Mouse (Mus musculus) heart, adult 2 months (tissue): ENCODE data around the gene Nploc4. TPM values are rescaled to one million over a fixed set of nuclear protein-coding genes. Genes with fewer than 3 reads are reported as not detected.

Experiments
- DNase-seq, 2 experiments: peaks; one replicate each; pipeline ENCODE4 v3.0.0; 2021
- H3K27ac ChIP-seq: fragments of 200-600 bp; 2 replicates; pipeline ENCODE4 v1.8.1; 2022
- H3K27me3 ChIP-seq: fragments of 200-500 bp; 2 replicates; pipeline ENCODE4 v1.6.1; 2012; ENCODE audit warnings: mild to moderate bottlenecking, low read length, inconsistent platforms, mixed read lengths; ENCODE audit not compliant: control insufficient read depth, insufficient read depth
- H3K36me3 ChIP-seq: fragments of 200-500 bp; 2 replicates; pipeline ENCODE4 v1.6.1; 2012; ENCODE audit warnings: low read length, inconsistent platforms; ENCODE audit not compliant: control insufficient read depth, insufficient read depth
- H3K4me1 ChIP-seq: fragments of 200-500 bp; 2 replicates; pipeline ENCODE4 v1.6.1; 2011; ENCODE audit warnings: low read length; ENCODE audit not compliant: control insufficient read depth, insufficient read depth
- H3K4me3 ChIP-seq: fragments of 200-600 bp; 2 replicates; pipeline ENCODE4 v1.8.1; 2022
- H3K79me2 ChIP-seq: fragments of 200-500 bp; replicated peaks from 2 replicates; pipeline ENCODE4 v1.6.1; 2012; ENCODE audit warnings: mild to moderate bottlenecking, inconsistent platforms, low read length, moderate library complexity, mixed read lengths; ENCODE audit not compliant: control insufficient read depth, insufficient read depth
- H3K9ac ChIP-seq: fragments of 200-500 bp; 2 replicates; pipeline ENCODE4 v1.6.1; 2012; ENCODE audit warnings: low read depth, mild to moderate bottlenecking, control low read depth, inconsistent platforms, low read length, mixed read lengths
- CTCF ChIP-seq: fragments of 200-600 bp; IDR thresholded peaks from 2 replicates; pipeline ENCODE4 v1.8.1; 2022; ENCODE audit warnings: antibody characterized with exemption, mild to moderate bottlenecking, moderate library complexity
- EP300 ChIP-seq: fragments of 200-500 bp; IDR thresholded peaks from 2 replicates; pipeline ENCODE4 v1.6.1; 2011; ENCODE audit warnings: low read depth, low read length, control low read depth; ENCODE audit not compliant: insufficient read depth
- POLR2A ChIP-seq: fragments of 200-500 bp; IDR thresholded peaks from 2 replicates; pipeline ENCODE4 v1.6.1; 2011; ENCODE audit warnings: mild to moderate bottlenecking, low read depth, low read length, control low read depth; ENCODE audit not compliant: insufficient read depth
- WGBS: fragments of 180-500 bp; shearing (Covaris S2); methylation state at CpG from one replicate; pipeline ENCODE4 v1.1.7; 2018; 5-methylcytosine and 5-hydroxymethylcytosine counted together
- intact Hi-C: fragments of 180-260 bp; cut with DNase I; formaldehyde crosslinking; loops from one replicate; pipeline ENCODE4 v1.15.1; 2025
- polyA plus RNA-seq: library from polyadenylated mRNA; depleted of rRNA; stranded (reverse); fragments of >200 nt; gene quantifications from 2 replicates; pipeline ENCODE4 v1.2.3, GENCODE M21; 2012
- total RNA-seq, 2 experiments: library from RNA; stranded (reverse); gene quantifications; 2 replicates each; pipeline ENCODE4 v1.2.3; 2021

The Nploc4 gene
- total and polyA plus RNA-seq, 3 experiments, result 36.6 to 58.4 (median 54.8) TPM

DNA sequence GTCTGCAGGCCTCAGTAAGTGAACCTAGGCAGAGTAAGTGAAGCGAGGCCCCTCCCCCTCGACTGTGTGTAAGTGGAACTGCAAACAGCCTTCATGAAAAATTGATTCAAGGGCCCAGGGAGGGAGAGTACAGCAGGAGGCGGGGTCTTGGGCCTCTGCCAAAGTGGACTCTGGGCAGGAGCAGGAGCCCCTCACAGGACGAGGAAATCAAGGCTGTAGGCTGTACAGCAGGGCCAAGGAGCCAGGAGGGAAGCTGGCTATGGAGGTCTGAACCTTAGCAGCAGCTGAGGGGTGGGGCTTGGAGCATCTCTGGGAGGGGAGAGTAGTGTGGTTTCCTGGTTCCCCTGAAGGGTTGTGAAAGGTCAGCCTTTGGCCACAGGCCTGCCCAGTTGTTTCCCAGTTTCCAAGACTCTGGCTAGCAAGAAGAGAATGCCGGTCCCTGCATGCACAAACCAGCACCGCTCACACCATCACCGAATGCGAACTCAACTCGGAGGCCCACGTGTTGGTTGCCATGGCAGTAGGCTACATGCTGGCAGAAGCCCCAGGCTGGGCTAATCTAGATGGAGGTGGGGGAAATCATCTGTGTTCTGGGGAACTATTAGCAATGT is 79.6 kb downstream of the Nploc4 start:
- 33% methylated on average over 10 of the region's 10 CpGs for WGBS
- intact Hi-C loops, result no loop called here
- Histone ChIP-seq H3K27ac (no peak overlapping the region), H3K9ac (no peak overlapping the region), H3K79me2 (no peaks in the 10 kb centered on the region), H3K4me3 (no peak overlapping the region), H3K27me3 (no peaks in the 10 kb centered on the region), H3K4me1 (peaks cover 8% of the 10 kb centered on the region), H3K36me3 (no peaks in the 10 kb centered on the region)
- TF ChIP-seq POLR2A (no peak), CTCF (no peak), EP300 (no peak)
- peak; percentile 69 to 78 for DNase-seq

- H3K4me1 ChIP-seq, result peaks cover 13% of the 10 kb centered on the region
Measured at GRCm38 (mm10) chr11:120356900-120357299, 80.6 kb downstream of the Nploc4 start.

GRCm38 (mm10) chr11:120356319-120356840 is 81.1 kb downstream of the Nploc4 start:
- peaks cover 13% of the 10 kb centered on the region for H3K4me1 ChIP-seq
- WGBS, result 89% methylated on average over 15 of the region's 15 CpGs
- no peak overlapping the region for H3K27ac ChIP-seq

More at GRCm38 (mm10) chr11:120356900-120357299, 80.6 kb downstream of the Nploc4 start:
- no peaks in the 10 kb centered on the region for H3K27me3 ChIP-seq
- 95% methylated on average over 4 of the region's 4 CpGs for WGBS
- no peak overlapping the region for H3K27ac ChIP-seq
- H3K79me2 ChIP-seq, result no peaks in the 10 kb centered on the region
- H3K36me3 ChIP-seq, result no peaks in the 10 kb centered on the region
- intact Hi-C loops, result no loop called here
- no peak overlapping the region for H3K9ac ChIP-seq
- no peak for DNase-seq
- no peak for TF ChIP-seq POLR2A
- no peak for TF ChIP-seq EP300
- TF ChIP-seq CTCF, result 0 out of 2 replicates have a peak, but pooled peaks have one; percentile 8
- H3K4me3 ChIP-seq, result no peak overlapping the region

DNA sequence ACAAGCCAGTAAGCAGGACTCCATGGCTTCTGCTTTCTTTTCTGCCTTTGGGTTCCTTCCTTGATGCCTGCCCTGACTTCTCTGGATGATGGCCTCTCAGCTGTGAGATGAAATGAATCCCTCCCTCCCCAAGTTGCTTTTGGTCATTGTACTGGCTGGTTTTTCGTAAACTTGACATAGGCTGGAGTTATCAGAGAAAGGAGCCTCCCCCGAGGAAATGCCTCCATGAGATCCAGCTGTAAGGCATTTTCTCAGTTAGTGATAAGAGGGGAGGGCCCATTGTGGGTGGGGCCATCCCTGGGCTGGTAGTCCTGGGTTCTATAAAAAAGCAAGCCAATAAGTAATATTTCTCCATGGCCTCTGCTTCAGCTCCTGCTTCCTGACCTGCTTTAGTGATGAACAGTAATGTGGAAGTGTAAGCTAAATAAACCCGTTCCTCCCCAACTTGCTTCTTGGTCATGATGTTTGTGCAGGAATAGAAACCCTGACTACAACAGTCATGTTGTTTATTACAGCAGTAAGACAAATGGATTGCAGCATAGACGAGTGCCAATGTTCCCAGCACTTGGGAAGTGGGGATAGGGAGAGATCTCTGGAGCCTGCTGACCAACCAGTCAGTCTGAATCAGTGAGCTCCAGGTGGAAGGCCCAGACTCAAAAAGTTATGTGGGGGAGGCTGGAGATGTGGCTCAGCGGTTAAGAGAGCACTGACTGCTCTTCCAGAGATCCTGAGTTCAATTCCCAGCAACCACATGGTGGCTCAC is 82.0 kb downstream of the Nploc4 start:
- Histone ChIP-seq H3K9ac (no peak overlapping the region), H3K27ac (no peak overlapping the region), H3K27me3 (no peaks in the 10 kb centered on the region), H3K4me1 (peaks cover 20% of the 10 kb centered on the region), H3K4me3 (no peak overlapping the region), H3K36me3 (no peaks in the 10 kb centered on the region), H3K79me2 (no peaks in the 10 kb centered on the region)
- peak in 1 of 2 experiments; percentile 22 for DNase-seq
- 55% methylated on average over 5 of the region's 5 CpGs for WGBS
- intact Hi-C loops, result loop anchor here (2.0 kb wide), 1 partner anchor 13 kb away; no protein-coding TSS in a partner anchor
- TF ChIP-seq EP300 (no peak), POLR2A (no peak), CTCF (no peak)

More at GRCm38 (mm10) chr11:120356319-120356840, 81.1 kb downstream of the Nploc4 start:
- intact Hi-C loops, result no loop called here
- no peak overlapping the region for H3K4me3 ChIP-seq
- no peak for DNase-seq
- no peaks in the 10 kb centered on the region for H3K36me3 ChIP-seq
- 0 out of 2 replicates have a peak, but pooled peaks have one; percentile 4 for TF ChIP-seq CTCF
- no peak for TF ChIP-seq EP300
- no peak for TF ChIP-seq POLR2A
- H3K9ac ChIP-seq, result no peak overlapping the region
- no peaks in the 10 kb centered on the region for H3K27me3 ChIP-seq
- H3K79me2 ChIP-seq, result no peaks in the 10 kb centered on the region

- H3K79me2 ChIP-seq, result no peaks in the 10 kb centered on the region
- H3K4me3 ChIP-seq, result no peak overlapping the region
- H3K36me3 ChIP-seq, result no peaks in the 10 kb centered on the region
- peak in 1 of 2 experiments; percentile 25 for DNase-seq
- 76% methylated on average over 17 of the region's 17 CpGs for WGBS
- TF ChIP-seq POLR2A (no peak), CTCF (no peak), EP300 (no peak)
- H3K27me3 ChIP-seq, result no peaks in the 10 kb centered on the region
- H3K9ac ChIP-seq, result no peak overlapping the region
- peak overlapping the region; percentile 9; the same call in 1 of the 2 replicates for H3K27ac ChIP-seq
- peaks cover 16% of the 10 kb centered on the region for H3K4me1 ChIP-seq
- intact Hi-C loops, result loop anchor here (2.0 to 5.0 kb wide), 2 partner anchors 14 to 167 kb away; no protein-coding TSS in a partner anchor
Measured at GRCm38 (mm10) chr11:120354304-120355276, 82.9 kb downstream of the Nploc4 start.
